Mouse (Mus musculus): ENCODE results near the gene Mgarp. TPM values are rescaled to one million over a fixed set of nuclear protein-coding genes. Genes with fewer than 3 reads are reported as not detected.
"Not testable (repeated sequence)": the region's sequence is repeated elsewhere in the genome, so short reads cannot be mapped to it uniquely, and the experiment has no call there.

Gene Mgarp
- total RNA-seq (2021): 637 and 688 TPM in 2 replicates
- long read RNA-seq, transcript Mgarp-201 (4 exons, 1,232 nt): major isoform, 892 of 1,040 reads
- long read RNA-seq, transcript Mgarp-202 (4 exons, 1,409 nt): minor isoform, 115 of 1,040 reads
- long read RNA-seq, partial matches to known transcripts: 3 of 1,040 reads
- long read RNA-seq, other reads (novel, unspliced or antisense): 28 of 1,040 reads

DNA sequence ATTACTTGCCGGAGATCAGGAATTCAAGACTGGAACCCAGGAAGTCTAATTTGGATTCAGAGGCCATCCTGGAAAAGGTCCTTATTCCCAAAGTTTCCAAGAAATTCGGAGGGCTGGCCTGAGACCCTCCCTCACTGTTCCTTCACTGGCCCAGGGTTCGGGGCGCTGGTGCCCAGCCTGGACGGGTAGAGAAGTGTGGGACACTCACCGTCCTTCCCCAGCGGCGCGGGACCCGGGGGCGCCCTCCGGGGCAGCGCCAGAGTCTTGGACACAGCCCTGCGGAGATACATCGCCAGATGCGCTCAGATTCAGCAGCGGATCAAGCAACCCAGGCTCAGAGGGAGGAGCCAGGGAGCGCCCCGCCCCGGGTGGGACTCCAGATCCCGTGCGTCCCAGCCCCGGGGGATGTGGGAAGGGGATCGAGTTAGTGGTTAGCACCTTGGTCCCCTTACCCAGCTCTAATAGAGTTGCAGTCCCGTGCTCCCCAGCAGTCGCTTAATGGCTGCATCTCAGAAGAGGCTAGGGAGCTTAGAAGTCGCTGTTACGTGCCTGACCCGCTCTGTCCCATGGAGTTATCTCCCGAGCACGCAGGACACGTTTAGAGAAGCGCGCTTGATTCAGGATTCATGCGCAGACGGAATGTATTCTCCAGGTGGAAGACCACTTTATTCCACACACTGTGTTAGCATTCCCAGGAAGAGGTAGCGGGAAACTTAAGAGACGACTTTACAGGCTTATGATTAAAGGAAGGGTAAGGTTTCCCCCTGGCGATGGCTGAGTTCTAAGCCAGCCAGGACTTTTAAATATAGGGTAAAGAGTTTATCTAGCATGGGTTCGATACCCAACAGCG is at the start of gene Mgarp:
Gene Mgarp, minus strand, starts transcription at position 520 of the 850 bp plus-strand sequence.
- peak; percentile 91 for DNase-seq

- DNase-seq: no peak
These were observed 38.5 kb upstream of the Mgarp start for GRCm38 (mm10) chr3:51434871-51435595.

- DNase-seq: not testable (repeated sequence)
These were observed 37.8 kb upstream of the Mgarp start for GRCm38 (mm10) chr3:51434364-51434763.

- no peak for DNase-seq
These were observed 28.9 kb upstream of the Mgarp start for GRCm38 (mm10) chr3:51425394-51425793.

- DNase-seq: no peak
These were observed 25.4 kb upstream of the Mgarp start for GRCm38 (mm10) chr3:51421921-51422320.

- DNase-seq: no peak
These were observed 21.4 kb upstream of the Mgarp start for GRCm38 (mm10) chr3:51417966-51418365.

DNA sequence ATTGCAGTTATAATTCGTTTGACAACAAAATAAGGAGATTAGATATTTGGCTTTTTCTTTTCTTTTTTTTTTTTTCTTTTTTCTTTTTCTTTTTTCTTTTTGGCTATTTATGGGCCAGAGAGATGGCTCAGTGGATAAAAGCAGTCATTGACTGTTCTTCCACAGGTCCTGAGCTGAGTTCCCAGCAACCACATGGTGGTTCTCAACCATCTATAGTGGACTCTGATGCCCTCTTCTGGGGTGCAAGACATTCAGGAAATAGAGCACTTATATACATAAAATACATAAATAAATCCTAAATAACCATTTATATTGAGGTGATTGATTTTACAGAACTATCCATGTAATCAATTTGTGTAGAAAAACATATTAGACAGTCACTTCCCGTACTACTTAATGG is 20.9 kb upstream of the Mgarp start:
- no peak for DNase-seq

DNA sequence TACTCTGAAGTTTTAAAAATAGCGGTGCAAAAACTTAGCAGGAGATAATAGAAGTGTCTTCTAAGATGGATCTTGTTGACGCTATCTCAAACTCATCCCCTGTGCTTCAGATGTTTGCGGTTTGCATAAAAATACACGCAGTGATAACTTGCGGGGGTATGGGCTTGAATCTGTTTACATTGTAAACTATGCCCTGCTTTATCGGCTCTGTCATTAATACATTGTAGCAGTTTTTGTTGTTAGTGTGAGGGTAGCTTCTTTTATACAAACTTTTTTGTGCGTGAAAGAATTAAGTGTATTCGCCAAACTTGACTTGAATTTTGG is 20.6 kb upstream of the Mgarp start:
- no peak for DNase-seq

GRCm38 (mm10) chr3:51416364-51417134 is 20.0 kb upstream of the Mgarp start:
- peak; percentile 53 for DNase-seq

DNA sequence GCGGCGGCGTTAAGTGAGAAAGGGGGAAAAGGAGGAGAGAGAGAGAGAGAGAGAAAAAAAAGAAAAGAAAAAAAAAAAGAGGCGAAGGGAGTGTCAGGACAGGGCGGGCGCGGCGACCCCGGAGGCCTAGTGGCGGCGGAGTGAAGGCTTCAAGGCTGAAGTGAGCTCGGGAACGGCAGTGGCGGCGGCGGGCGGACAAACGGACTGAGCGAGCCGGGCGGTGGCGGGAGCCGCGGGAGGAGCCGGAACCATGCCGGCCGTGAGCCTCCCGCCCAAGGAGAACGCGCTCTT is 19.5 kb upstream of the Mgarp start:
- DNase-seq: no peak

GRCm38 (mm10) chr3:51415098-51416072 is 18.8 kb upstream of the Mgarp start, which contains the start of gene Naa15:
TSS of gene Naa15 (plus strand) at chr3:51415148.
- DNase-seq: peak; percentile 98

DNA sequence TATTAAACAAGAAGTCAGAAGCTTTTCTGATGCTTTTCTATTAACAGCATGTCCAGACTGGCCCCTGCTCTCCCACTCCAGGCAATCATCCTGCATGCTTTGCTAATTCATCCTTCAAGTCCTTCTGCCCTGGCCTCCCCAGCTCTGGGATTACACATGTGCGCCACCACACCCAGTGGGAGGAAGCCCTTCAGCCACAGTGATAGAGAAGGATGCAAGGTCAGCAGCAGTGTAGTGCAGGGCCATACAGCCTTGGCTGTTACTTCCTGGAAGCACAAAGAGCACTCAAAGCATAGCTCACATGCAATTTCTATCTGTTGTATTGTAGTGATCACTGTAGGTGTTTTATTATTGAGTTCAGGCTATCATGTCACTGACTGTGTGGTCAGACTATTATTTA is 16.7 kb upstream of the Mgarp start:
- peak; percentile 31 for DNase-seq

GRCm38 (mm10) chr3:51412457-51412856 is 15.9 kb upstream of the Mgarp start:
- no peak for DNase-seq

DNA sequence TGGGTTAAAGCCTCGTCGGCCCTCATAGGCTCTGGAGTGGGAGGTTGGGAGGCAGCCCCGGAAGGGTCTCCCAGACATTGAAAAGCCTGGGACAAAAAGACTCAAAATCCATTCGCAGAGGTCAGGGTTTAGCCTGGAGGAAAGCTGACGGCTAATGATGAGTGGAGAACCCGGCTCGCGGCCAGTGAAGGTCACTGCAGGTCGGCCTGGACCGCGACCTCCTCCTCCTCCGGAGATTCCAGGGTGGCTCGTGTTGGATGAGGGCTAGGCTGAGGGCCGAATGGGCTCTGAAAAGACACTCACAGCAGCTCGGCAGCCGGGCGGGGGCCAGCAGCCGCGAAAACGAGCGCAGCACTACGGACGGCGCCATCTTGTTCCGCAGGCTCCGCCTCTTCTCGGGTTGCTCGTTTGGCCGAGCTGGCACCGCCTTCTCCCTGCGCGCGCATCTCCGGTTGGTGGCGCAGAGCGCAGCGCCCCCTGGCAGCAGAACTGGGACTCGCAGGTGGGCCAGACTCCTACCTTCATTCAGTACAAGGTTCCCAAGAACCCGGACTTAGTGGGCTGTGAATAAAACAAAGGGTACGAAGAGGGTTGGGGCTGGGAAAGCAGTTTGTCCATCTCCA is 12.1 kb upstream of the Mgarp start, which contains the start of gene Ndufc1:
Gene Ndufc1, minus strand, starts transcription at position 428 of the 623 bp plus-strand sequence.
- peak; percentile 99 for DNase-seq

- peak; percentile 29 for DNase-seq
These were observed 11.5 kb upstream of the Mgarp start for GRCm38 (mm10) chr3:51407870-51408560.

GRCm38 (mm10) chr3:51402628-51403027 is 6.1 kb upstream of the Mgarp start:
- no peak for DNase-seq

- DNase-seq: not testable (repeated sequence)
These were observed 5.5 kb upstream of the Mgarp start for GRCm38 (mm10) chr3:51402054-51402453.

DNA sequence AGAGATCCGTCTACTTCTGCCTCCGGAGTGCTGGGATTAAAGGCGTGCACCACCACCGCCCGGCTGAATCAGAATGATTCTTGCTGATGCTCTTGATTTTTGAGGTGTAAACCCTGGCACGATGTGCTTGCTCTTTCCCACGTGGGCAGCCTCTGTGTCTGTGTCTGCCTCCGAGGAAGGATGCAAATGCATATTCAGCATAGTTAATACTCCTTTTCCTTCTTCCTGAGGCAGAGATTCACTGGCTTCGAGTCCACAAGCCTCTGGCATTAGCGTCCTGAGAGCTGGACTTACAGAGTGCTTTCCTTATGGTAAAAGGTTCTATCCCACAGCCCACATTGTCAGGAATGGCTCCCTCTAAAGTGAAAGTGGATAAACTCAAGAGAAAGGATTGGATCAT is 4.1 kb upstream of the Mgarp start:
- DNase-seq: peak; percentile 28

DNA sequence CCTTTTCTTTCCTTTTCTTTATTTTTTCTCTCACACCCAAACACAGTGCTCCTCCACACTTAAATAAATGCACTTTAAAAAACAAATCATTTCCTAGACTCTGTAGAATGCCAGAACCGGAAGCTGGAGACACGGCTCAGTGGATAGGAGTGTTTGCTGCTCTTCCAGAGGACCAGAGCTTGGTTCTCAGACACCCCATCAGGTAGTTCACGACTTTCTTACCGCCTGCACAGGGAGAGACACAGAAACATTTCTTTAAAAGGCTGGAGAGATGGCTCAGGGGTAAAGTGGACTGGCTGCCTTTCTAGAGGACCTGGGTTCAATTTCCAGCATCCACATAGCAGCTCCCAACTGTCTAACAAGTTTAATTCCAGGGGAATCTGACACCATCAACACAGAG is 3.0 kb upstream of the Mgarp start:
- no peak for DNase-seq

DNA sequence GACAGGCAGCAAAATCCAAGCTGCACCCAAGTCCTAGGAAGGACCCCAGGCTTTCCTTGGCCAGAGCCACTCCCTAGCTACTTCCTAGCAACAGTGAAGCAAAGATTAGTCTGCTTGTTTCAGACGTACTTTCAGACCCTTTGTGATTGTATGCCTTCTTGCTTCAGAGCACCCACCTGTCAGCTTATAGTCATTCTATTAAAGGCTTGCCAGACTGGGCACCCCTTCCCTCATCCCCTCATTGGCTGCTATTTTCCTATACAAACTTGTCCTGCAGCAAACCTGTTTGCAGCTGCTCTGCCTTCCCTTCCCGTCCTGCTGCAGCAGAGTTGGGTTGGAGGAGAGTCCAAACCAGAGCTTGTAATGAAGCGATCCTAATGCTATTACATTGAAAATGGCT is 2.1 kb upstream of the Mgarp start:
- DNase-seq: no peak

Data from adrenal gland, postnatal 25 days (tissue).